Mouse (Mus musculus): ENCODE measurements around the gene Nxph4.

Nxph4 gene

GRCm38 (mm10) chr10:127542720-127543119, 8.4 kb upstream of the Nxph4 start:
- DNase-seq (ENCODE audit: low spot score in 2 of 2): no peak

GRCm38 (mm10) chr10:127542084-127542483, 7.7 kb upstream of the Nxph4 start:
- no peak for DNase-seq (ENCODE audit: low spot score in 2 of 2)

- no peak for DNase-seq (ENCODE audit: low spot score in 2 of 2)
Measured at GRCm38 (mm10) chr10:127541510-127541909, 7.2 kb upstream of the Nxph4 start.

- peak; percentile 72 to 87 for DNase-seq (ENCODE audit: low spot score in 2 of 2)
Measured at GRCm38 (mm10) chr10:127537854-127538583, 3.7 kb upstream of the Nxph4 start.

- DNase-seq (ENCODE audit: low spot score in 2 of 2): no peak
Measured at GRCm38 (mm10) chr10:127536586-127537314, 2.4 kb upstream of the Nxph4 start.

- DNase-seq (ENCODE audit: low spot score in 2 of 2): no peak
Measured at GRCm38 (mm10) chr10:127534929-127535384, 598 bp upstream of the Nxph4 start.

- no peak for DNase-seq (ENCODE audit: low spot score in 2 of 2)
Measured at GRCm38 (mm10) chr10:127531548-127531947, 2.8 kb downstream of the Nxph4 start.

GRCm38 (mm10) chr10:127530945-127531344, 3.4 kb downstream of the Nxph4 start:
- no peak for DNase-seq (ENCODE audit: low spot score in 2 of 2)

- DNase-seq (ENCODE audit: low spot score in 2 of 2): no peak
Measured at GRCm38 (mm10) chr10:127527481-127527880, 6.9 kb downstream of the Nxph4 start.

- peak in 1 of 2 experiments; percentile 76 for DNase-seq (ENCODE audit: low spot score in 2 of 2)
Measured at GRCm38 (mm10) chr10:127526681-127527080, 7.7 kb downstream of the Nxph4 start.

GRCm38 (mm10) chr10:127526048-127526447, 8.3 kb downstream of the Nxph4 start:
- DNase-seq (ENCODE audit: low spot score in 2 of 2): no peak

GRCm38 (mm10) chr10:127524646-127525255, 9.6 kb downstream of the Nxph4 start:
- no peak for DNase-seq (ENCODE audit: low spot score in 2 of 2)

GRCm38 (mm10) chr10:127522088-127522581, 12.2 kb downstream of the Nxph4 start, which contains the start of gene Shmt2:
Gene Shmt2, minus strand, starts transcription at chr10:127522444.
- peak; percentile 81 to 93 for DNase-seq (ENCODE audit: low spot score in 2 of 2)

- DNase-seq (ENCODE audit: low spot score in 2 of 2): no peak
Measured at GRCm38 (mm10) chr10:127521611-127522080, 12.7 kb downstream of the Nxph4 start.

GRCm38 (mm10) chr10:127520714-127521357, 13.5 kb downstream of the Nxph4 start:
- DNase-seq (ENCODE audit: low spot score in 2 of 2): no peak

GRCm38 (mm10) chr10:127519903-127520713, 14.3 kb downstream of the Nxph4 start:
- no peak for DNase-seq (ENCODE audit: low spot score in 2 of 2)

GRCm38 (mm10) chr10:127519041-127519701, 15.2 kb downstream of the Nxph4 start:
- DNase-seq (ENCODE audit: low spot score in 2 of 2): no peak

GRCm38 (mm10) chr10:127517941-127518340, 16.4 kb downstream of the Nxph4 start:
- DNase-seq (ENCODE audit: low spot score in 2 of 2): no peak

- no peak for DNase-seq (ENCODE audit: low spot score in 2 of 2)
Measured at GRCm38 (mm10) chr10:127516576-127517260, 17.6 kb downstream of the Nxph4 start.

Measured in spleen, postnatal 4 days (tissue).